Mouse (Mus musculus) kidney, postnatal 0 days (tissue): ENCODE measurements around the gene Pcolce2. TPM values are rescaled to one million over a fixed set of nuclear protein-coding genes. Genes with fewer than 3 reads are reported as not detected.
"Not testable (repeated sequence)": the region's sequence is repeated elsewhere in the genome, so short reads cannot be mapped to it uniquely, and the experiment has no call there.

ENCODE experiments used
- ATAC-seq: fragments of 200-750 bp; cut with Nextera tagmentation; replicated peaks from 2 replicates; pipeline ENCODE4 v1.8.0; 2017; ENCODE audit warnings: low read depth, moderate number of reproducible peaks, moderate TSS enrichment, moderate library complexity; ENCODE audit not compliant: low FRiP score
- DNase-seq: peaks from one replicate; pipeline ENCODE4 v3.0.0-alpha.2; 2016; ENCODE audit warnings: low spot score
- H3K27ac ChIP-seq: fragments of 300-500 bp; sonication (generic); 2 replicates; pipeline ENCODE4 v1.5.1; 2014; ENCODE audit warnings: mild to moderate bottlenecking
- H3K27me3 ChIP-seq: fragments of 300-500 bp; sonication (generic); 2 replicates; pipeline ENCODE4 v1.6.1; 2014; ENCODE audit warnings: low read length, mixed read lengths; ENCODE audit not compliant: insufficient read depth
- H3K36me3 ChIP-seq: fragments of 300-500 bp; sonication (generic); 2 replicates; pipeline ENCODE4 v1.6.1; 2014; ENCODE audit warnings: low read length, mixed read lengths; ENCODE audit not compliant: insufficient read depth
- H3K4me1 ChIP-seq: fragments of 300-500 bp; sonication (generic); replicated peaks from 2 replicates; pipeline ENCODE4 v1.6.1; 2014; ENCODE audit warnings: antibody characterized with exemption, low read length, mixed read lengths; ENCODE audit not compliant: insufficient read depth
- H3K4me2 ChIP-seq: fragments of 300-500 bp; sonication (generic); 2 replicates; pipeline ENCODE4 v1.6.1; 2014; ENCODE audit warnings: mild to moderate bottlenecking, low read length, moderate library complexity, mixed read lengths
- H3K4me3 ChIP-seq: fragments of 300-500 bp; sonication (generic); replicated peaks from 2 replicates; pipeline ENCODE4 v1.5.1; 2014; ENCODE audit warnings: low read depth, low read length
- H3K9ac ChIP-seq: fragments of 300-500 bp; sonication (generic); 2 replicates; pipeline ENCODE4 v1.6.1; 2014; ENCODE audit warnings: low read depth, low read length
- H3K9me3 ChIP-seq: fragments of 300-500 bp; sonication (generic); replicated peaks from 2 replicates; pipeline ENCODE4 v1.6.1; 2016; ENCODE audit warnings: low read length, inconsistent platforms, mixed read lengths
- CTCF ChIP-seq: IDR thresholded peaks from 2 replicates; pipeline ENCODE4 v1.5.1; 2016; ENCODE audit warnings: antibody characterized with exemption, low read depth, mild to moderate bottlenecking, moderate library complexity
- WGBS: fragments of 180-500 bp; shearing (Covaris S2); extraction: QIAGEN DNeasy Blood & Tissue Kit; methylation state at CpG from one replicate; pipeline ENCODE4 v1.1.7; 2014; 5-methylcytosine and 5-hydroxymethylcytosine counted together
- polyA plus RNA-seq: library from polyadenylated mRNA; unstranded; fragments of >200 nt; fragmentation: Nextera tagmentation; extraction: Ambion mirVana; gene quantifications from 2 replicates; pipeline ENCODE4 v1.2.1, GENCODE M21; 2015

Pcolce2 gene
- polyA plus RNA-seq, 1 experiment from 2014 or later, result 0.88 TPM

DNA sequence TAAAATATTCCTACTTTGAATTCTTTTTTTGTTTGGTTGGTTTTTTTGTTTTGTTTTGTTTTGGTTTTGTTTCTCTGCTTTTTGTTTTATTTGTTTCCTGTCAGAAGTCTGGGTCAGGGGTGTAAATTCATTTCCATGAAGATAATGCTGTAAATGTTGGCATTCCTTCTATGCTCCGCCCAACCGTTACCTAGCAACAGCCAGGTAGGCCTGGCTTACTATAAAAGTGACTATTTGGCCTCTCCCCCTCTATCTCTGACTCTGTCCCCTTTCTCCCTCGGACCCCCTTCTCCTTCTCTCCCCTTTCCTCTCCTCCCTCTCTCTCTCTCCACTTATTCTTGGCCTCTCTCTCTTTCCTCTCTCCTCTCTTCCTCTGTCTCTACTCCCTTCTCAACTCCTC lies 21.4 kb upstream of the Pcolce2 start:
- no peaks in the 10 kb centered on the region for H3K4me1 ChIP-seq
- H3K36me3 ChIP-seq, result no peaks in the 10 kb centered on the region
- ATAC-seq (no peak), DNase-seq (no peak)
- no peaks in the 10 kb centered on the region for H3K9me3 ChIP-seq
- WGBS, result 74% methylated on average over 3 of the region's 3 CpGs
- TF ChIP-seq CTCF, result no peak
- H3K4me2 ChIP-seq, result no peak overlapping the region
- no peak overlapping the region for H3K9ac ChIP-seq
- H3K27me3 ChIP-seq, result no peaks in the 10 kb centered on the region
- H3K4me3 ChIP-seq, result no peak overlapping the region
- H3K27ac ChIP-seq, result no peak overlapping the region

DNA sequence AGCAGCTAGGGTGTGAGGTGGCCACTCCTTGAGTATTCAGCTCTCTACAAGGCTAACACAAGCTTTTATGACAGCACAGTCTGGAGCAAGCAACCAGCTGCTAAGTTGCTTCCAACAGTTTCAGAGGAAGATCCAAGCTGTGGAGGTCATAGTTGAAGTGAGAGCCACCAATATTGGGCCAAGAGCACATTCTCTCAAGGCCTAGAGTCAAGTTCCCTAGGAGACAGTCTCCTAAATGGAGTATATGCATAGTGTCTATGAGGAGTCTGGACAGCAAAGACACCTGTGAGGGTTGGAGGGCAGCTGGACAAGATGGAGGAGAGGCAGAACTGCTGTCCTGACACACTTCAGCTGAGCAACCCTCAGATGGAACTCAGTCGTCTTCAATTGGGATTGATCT lies 18.8 kb upstream of the Pcolce2 start:
- H3K27me3 ChIP-seq, result no peaks in the 10 kb centered on the region
- no peak overlapping the region for H3K9ac ChIP-seq
- no peak overlapping the region for H3K27ac ChIP-seq
- ATAC-seq (no peak), DNase-seq (no peak)
- 71% methylated on average over 1 of the region's 1 CpGs for WGBS
- no peaks in the 10 kb centered on the region for H3K4me1 ChIP-seq
- TF ChIP-seq CTCF, result no peak
- no peaks in the 10 kb centered on the region for H3K9me3 ChIP-seq
- no peak overlapping the region for H3K4me2 ChIP-seq
- no peaks in the 10 kb centered on the region for H3K36me3 ChIP-seq
- no peak overlapping the region for H3K4me3 ChIP-seq

DNA sequence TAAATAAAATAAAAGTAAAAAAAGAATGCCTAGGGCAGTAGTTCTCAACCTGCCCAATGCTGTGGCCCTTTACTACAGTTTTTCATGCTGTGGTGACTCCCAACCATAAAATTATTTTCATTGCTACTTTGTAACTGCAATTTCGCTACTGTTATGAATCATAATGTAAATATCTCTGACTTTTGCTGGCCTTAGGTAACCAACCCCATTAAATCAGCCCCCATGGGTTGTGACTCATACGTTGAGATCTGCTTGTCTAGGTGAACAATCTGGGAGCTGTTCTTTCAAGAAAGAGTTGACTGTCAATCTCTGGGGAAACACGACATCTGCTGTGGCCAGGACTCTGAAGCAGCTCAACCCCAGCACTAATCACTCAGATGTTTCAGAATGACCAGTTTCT lies 13.3 kb upstream of the Pcolce2 start:
- H3K9me3 ChIP-seq, result no peaks in the 10 kb centered on the region
- no peak for ATAC-seq
- no peak for DNase-seq
- no peak overlapping the region for H3K4me2 ChIP-seq
- no peak overlapping the region for H3K27ac ChIP-seq
- H3K36me3 ChIP-seq, result no peaks in the 10 kb centered on the region
- no peak for TF ChIP-seq CTCF
- H3K9ac ChIP-seq, result no peak overlapping the region
- H3K4me1 ChIP-seq, result no peaks in the 10 kb centered on the region
- H3K27me3 ChIP-seq, result no peaks in the 10 kb centered on the region
- H3K4me3 ChIP-seq, result no peak overlapping the region
- WGBS, result 78% methylated on average over 3 of the region's 3 CpGs

DNA sequence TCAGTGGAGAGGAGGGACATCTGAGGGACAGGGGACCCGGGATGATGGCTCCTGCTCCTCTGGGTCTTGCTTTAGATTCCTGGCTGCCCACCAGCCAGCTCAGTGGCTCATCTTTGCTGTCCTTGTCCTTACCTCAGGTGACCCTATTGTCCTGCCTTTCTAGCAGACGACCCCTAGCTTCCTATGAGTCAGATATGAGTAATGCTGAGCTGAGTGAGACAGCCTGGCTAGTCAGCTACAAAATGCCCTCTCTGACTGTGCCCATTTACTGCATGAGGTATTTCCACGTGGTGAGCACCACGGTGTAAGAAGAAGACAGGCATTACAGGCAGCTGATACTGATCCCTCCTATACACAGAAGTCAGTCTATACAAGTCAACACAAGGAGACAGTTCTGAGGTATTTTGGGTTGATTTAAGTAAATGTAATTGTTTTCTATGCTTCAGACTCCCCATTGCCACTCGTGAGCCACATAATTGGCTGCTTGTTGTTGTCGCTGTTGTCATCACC lies 8.9 kb upstream of the Pcolce2 start:
- ATAC-seq (no peak), DNase-seq (no peak)
- H3K36me3 ChIP-seq, result no peaks in the 10 kb centered on the region
- no peak overlapping the region for H3K9ac ChIP-seq
- H3K9me3 ChIP-seq, result no peaks in the 10 kb centered on the region
- no peak overlapping the region for H3K4me2 ChIP-seq
- no peak for TF ChIP-seq CTCF
- H3K27ac ChIP-seq, result no peak overlapping the region
- H3K27me3 ChIP-seq, result no peaks in the 10 kb centered on the region
- no peak overlapping the region for H3K4me3 ChIP-seq
- H3K4me1 ChIP-seq, result no peaks in the 10 kb centered on the region
- WGBS, result 72% methylated on average over 6 of the region's 6 CpGs

DNA sequence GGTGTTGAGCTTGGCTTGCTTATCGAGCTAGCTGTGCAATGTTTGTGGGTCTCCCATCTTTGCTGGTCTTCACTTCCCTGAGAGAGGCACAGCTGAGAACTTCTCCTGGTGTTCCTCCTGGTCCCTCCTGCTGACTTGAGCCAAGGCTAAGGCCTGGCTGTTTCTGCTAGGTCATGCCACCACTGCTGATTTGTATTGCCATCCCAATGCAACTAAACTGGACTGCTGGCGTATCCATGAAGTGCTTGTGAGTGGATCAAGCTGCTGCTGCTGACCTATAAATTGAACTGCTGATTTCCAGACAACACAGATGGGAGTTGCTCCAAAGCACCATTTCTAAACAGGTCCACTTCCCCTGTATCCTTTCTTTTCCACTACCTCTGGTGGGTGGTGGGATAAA lies 7.8 kb upstream of the Pcolce2 start:
- ATAC-seq, H3K9ac ChIP-seq, H3K9me3 ChIP-seq, H3K4me3 ChIP-seq, H3K4me2 ChIP-seq, H3K27me3 ChIP-seq, H3K36me3 ChIP-seq, H3K4me1 ChIP-seq, DNase-seq, H3K27ac ChIP-seq: not testable (repeated sequence)
- 84% methylated on average over 2 of the region's 2 CpGs for WGBS

DNA sequence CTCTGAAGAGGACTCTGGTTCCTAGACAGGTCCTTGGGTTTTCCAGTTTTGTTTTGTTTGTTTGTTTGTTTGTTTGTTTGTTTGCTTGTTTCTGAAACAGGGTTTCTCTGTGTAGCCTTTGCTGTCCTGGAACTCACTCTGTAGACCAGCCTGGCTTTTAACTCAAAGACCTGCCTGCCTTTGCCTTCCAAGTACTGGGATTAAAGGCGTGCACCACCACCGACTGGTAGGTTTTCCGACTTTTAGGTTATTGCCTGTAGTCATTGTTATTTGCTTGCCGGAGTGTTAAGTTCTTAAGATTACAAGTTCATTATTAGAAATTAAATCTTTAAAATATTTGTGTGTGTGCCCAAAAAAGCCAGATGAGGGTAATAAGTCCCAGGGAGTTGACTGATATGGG lies 1.0 kb upstream of the Pcolce2 start:
- Histone ChIP-seq H3K4me2 (no peak overlapping the region), H3K36me3 (no peaks in the 10 kb centered on the region), H3K9me3 (no peaks in the 10 kb centered on the region), H3K4me1 (no peaks in the 10 kb centered on the region), H3K4me3 (no peak overlapping the region), H3K27me3 (peaks cover 20% of the 10 kb centered on the region; the same call in 1 of the 2 replicates), H3K9ac (no peak overlapping the region), H3K27ac (no peak overlapping the region)
- DNase-seq (no peak), ATAC-seq (no peak)
- TF ChIP-seq CTCF, result no peak
- 66% methylated on average over 4 of the region's 4 CpGs for WGBS

DNA sequence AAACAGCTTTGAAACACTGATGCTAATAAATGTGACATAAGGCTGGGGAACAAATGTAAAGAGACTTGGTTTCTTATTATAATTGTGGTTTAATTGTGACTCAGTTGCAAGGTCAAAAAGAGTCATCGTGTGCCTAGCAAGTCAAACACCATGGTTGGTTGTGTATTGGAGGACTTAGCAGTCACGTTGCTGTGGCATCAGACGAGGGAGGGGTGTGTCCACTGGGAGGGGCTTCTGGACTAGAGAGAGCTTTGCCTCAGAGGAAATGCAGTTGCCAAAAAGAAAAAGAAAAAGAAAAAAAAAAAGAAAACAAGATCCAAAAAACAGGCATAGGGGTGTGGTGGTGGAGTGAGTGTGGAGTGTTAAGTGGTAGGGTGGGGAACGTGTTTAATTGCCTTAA lies 2.5 kb downstream of the Pcolce2 start:
- TF ChIP-seq CTCF, result no peak
- no peaks in the 10 kb centered on the region for H3K36me3 ChIP-seq
- 41% methylated on average over 4 of the region's 4 CpGs for WGBS

More for the DNA sequence above, 2.5 kb downstream of the Pcolce2 start:
- H3K4me1 ChIP-seq, result no peaks in the 10 kb centered on the region
- peaks cover 20% of the 10 kb centered on the region; the same call in 1 of the 2 replicates for H3K27me3 ChIP-seq
- no peak overlapping the region for H3K9ac ChIP-seq
- no peak for DNase-seq
- ATAC-seq, result no peak
- H3K4me2 ChIP-seq, result no peak overlapping the region
- H3K27ac ChIP-seq, result no peak overlapping the region
- H3K9me3 ChIP-seq, result no peaks in the 10 kb centered on the region
- H3K4me3 ChIP-seq, result no peak overlapping the region
